Mouse (Mus musculus): ENCODE data around the gene Hlf. TPM values are rescaled to one million over a fixed set of nuclear protein-coding genes. Genes with fewer than 3 reads are reported as not detected.
A peak's percentile ranks its signal among the peaks of the same experiment; 100 is the strongest.

The Hlf gene
- total RNA-seq, 2 experiments from 2014 or later: 96.0 to 105 TPM

GRCm38 (mm10) chr11:90342858-90343257 lies 47.8 kb downstream of the Hlf start:
- no peak for DNase-seq (ENCODE audit: low spot score in 2 of 2)

DNA sequence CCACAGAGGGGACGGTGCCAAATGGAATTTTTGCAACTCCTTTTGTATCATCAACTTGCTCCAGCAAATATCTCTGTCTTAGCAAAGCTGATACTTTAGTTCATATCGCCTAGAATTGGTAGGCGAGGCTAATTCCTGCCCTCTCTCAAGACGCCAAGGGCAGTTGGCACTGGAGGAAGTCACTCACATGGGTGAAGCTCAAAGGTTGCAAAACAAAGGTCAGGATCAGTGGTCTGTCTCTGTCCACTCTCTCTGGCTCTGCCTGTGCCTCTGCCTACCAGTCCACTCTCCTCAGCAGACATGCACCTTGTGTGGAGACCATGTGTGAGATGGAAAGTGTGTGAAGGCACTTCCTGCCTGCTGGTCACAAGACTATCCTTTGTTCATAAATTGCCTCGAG lies 48.4 kb downstream of the Hlf start:
- no peak for DNase-seq (ENCODE audit: low spot score in 2 of 2)

- DNase-seq (ENCODE audit: low spot score in 2 of 2): no peak
Measured at GRCm38 (mm10) chr11:90340836-90341235, 49.9 kb downstream of the Hlf start.

DNA sequence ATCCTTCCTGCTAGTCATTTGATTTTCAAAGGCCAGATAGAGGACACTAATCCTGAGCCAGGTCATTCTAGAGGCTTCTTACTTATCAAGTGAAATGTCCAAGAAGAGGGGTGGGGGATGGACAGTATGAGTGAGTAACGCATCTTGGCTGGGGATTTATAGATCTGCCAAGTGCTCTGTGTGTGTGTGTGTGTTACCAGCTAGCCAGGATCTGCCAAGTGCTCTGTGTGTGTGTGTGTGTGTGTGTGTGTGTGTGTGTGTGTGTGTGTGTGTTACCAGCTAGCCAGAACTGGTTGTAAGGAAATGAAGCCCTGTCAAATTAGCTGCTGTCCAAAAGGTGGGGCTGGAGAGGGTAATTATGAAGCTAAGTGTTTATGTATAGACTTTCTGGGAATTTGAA lies 55.9 kb downstream of the Hlf start:
- DNase-seq (ENCODE audit: low spot score in 2 of 2): no peak

DNA sequence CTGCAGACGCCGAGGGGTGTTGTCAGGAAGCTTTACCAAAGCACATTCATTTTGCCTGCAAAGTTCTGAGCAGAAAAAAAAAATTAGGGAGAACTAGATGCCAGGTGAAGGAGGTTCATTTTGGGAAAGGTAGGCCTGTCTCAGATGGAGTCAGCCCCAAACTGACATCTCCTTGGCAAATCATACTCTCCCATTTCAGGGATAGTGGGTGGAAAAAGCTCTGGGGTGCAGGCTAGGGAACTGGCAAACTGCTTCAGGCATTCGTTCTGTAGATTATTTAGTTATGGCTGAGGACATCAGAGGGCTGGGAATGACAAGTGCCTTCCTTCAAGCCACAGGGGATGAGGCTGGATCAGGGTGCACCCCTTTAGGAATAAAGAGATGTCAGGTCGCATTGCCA lies 58.0 kb downstream of the Hlf start:
- no peak for DNase-seq (ENCODE audit: low spot score in 2 of 2)

DNA sequence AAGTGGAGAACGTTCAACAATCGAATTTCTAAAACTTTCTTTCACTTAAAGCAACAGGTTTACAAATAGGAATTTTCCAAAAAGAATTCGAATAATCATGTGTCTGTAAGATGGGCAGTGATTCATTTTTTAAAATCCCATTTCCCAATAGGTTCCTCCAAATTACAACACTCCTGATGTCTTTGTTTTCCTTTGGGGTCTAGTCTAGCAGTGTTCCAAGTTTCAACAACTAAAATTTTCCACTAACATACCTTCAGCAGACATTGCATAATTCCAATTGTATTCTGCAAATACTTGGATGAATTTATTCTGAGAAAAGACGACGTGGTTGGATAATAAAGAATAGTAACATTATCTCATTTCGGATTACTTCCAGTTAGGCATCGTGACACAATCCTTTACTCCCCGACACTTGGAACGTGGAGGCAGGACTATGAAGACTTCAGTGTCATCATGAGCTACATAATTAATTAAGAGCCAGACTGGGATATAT lies 60.4 kb downstream of the Hlf start:
- DNase-seq (ENCODE audit: low spot score in 2 of 2): no peak

GRCm38 (mm10) chr11:90326836-90327235 lies 63.9 kb downstream of the Hlf start:
- DNase-seq (ENCODE audit: low spot score in 2 of 2): no peak

DNA sequence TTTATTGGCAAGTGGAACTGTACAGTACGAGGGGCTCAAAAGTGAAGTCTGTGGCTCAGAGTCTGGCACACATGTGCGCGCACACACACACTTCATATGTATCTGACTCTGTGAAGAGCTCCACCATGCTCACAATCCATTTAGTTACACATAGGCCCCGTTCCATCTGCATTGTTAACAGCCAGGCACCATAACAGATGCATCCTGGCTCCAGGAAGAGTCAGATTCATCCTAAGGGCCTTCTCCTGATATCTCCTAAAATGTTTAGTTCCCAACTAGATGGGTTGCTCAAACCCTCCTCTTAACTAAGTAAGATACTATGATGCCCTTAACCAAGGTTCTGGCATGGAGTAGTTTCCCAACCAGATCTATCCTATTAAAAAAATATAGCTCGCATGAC lies 64.5 kb downstream of the Hlf start:
- no peak for DNase-seq (ENCODE audit: low spot score in 2 of 2)

DNA sequence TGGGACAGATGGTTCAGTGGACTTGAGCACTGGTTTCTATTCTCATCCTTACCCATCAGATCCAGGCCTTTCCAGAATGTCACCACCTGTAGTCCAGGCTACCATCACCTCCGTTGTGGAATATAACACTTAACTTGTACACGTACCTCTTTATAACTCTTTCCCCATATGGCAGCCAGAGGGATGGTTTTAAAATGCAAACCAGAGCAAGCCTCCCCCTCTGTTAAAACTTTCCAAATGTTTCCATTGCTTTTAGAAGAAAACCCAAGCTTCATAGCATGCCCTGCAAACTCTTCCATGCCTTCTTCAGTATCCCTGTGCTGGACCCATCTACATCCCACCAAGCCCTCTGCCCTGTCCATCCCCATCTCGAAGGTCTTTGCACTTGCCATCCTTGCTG lies 66.1 kb downstream of the Hlf start:
- no peak for DNase-seq (ENCODE audit: low spot score in 2 of 2)

DNA sequence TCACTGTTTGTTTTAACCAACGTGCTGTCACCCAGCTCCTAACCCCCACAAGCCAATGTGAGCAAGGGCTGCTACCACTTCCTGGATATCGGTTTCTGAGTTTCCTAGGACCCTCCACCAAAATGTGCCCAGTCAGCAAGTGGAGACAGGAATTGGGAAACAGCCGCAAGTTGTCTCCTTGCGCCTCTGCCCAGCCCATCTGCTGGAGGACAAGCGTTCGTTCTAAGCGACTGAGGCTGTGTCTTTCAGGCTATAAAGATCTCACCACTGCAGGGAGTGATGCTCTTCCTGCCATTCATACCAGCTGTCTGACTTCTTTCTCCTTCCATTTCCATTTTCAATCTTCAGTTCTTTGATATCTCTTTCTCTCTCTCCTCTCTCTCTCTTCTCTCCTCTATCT lies 69.8 kb downstream of the Hlf start:
- DNase-seq (ENCODE audit: low spot score in 2 of 2): no peak

GRCm38 (mm10) chr11:90317482-90317881 lies 73.2 kb downstream of the Hlf start:
- DNase-seq (ENCODE audit: low spot score in 2 of 2): peak; percentile 57 to 82

DNA sequence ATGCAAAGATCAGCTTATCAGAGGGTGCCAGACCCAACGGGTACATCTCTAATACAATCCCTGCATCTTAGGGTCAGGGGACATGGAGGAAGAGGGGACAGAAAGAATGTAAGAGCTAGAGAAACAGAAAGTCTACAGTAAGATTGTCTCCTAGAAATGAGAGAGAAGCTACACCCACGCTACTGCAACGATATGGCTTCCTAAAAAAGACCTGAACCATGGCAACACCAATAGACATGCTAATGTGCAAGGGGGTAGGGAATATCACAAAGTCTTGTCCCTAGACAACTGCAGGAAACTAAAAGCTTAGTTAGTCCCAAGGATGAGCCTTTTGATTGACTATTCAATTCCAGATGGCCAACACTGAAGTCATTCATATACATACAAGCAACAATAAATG lies 76.1 kb downstream of the Hlf start:
- DNase-seq (ENCODE audit: low spot score in 2 of 2): no peak

GRCm38 (mm10) chr11:90306993-90307392 lies 83.7 kb downstream of the Hlf start:
- DNase-seq (ENCODE audit: low spot score in 2 of 2): peak in 1 of 2 experiments; percentile 40

DNA sequence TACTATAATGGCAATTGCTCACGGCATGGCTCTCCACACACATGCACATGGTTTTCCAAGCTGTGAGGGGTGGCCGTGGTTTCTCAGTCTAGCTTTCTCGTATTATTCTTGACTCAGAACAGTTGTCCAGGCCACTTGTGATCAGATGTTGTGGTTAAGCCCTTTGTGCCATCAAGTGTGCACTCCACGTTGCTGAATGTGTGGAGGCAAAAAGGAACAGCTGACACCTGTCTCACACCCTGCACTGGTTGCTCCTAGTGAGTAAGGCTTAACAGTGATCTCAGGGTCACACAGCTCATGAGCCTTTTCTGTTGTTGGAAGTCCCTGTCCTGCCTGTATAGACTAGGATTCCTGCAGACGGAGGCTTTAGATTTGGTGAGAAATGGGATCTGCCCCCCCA lies 84.6 kb downstream of the Hlf start:
- DNase-seq (ENCODE audit: low spot score in 2 of 2): no peak

DNA sequence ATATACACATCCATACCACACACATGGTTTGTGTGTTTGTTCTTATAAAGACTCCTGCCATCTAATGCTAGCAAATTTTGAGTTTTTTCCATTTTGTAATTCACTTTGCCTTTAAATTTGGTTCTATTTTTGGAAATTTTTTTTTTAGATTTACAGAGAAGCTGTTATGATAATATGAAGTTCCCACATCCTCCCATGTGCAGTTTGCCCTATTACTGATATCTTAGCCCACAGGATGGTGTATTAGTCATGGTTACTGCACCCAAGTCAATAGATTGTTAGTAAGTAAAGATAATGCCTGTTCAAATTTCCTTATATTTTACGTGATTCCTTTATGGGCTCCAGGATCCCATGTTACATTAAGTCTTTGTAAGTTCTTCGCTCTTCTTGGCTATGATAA lies 96.1 kb downstream of the Hlf start:
- DNase-seq (ENCODE audit: low spot score in 2 of 2): no peak

DNA sequence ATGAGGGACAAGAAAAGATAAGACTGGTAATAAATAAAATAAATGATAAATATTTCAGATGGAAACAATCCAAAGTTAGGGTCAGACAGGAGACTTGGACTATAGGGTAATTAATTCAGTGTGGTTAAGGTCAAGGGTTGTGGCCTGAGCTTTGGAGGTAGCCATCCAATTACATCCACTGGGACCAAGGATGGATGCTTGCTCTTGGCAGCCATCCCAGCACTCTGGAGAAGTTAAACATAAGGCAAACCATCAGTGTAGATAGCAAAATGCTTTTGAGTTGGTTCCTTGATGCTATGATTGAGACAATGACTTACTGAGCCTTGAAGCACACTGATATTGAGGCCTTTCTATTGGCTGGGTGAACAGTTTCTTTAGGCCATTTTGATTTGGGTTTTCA lies 97.9 kb downstream of the Hlf start:
- DNase-seq (ENCODE audit: low spot score in 2 of 2): no peak

GRCm38 (mm10) chr11:90291156-90291555 lies 99.5 kb downstream of the Hlf start:
- DNase-seq (ENCODE audit: low spot score in 2 of 2): no peak

DNA sequence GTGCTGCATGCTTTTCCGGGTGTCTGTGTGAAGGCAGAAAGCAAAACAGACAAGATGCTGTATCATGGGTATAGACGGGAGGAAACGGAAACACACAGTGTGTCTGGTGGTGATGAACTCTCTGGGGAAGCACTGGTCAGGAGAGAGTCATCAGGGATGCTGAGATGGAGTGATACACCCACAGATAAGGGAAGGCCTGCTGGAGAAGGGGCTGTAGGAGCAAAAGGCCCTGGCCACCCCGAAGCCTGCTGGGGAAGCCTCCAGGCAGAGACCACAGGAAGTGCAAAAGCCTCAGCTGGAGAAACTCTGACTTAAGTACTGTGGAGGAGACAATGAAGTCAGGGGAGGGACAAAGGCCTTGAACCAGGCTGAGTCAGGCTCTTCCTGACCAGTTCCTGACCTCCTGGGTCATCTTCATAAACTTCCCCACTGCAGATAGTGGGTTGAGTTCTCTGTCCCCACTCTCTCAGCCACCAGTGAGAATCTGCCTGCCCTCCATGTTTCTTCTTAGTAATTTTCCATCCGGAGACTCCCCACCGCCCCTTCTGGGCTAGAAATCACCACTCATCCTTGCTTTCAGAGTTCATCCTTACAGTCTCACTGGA lies 104.0 kb downstream of the Hlf start:
- no peak for DNase-seq (ENCODE audit: low spot score in 2 of 2)

Other genes starting within 250 kb of the Hlf start
- gene Gm45716, start 203.2 kb downstream of the Hlf start, total RNA-seq (2021): 1 to 10 TPM; 5.0 to 7.9 TPM
- 100 to 1,000 TPM; 376 to 382 TPM for gene Mmd, start 141.4 kb downstream of the Hlf start, total RNA-seq (2021)
- gene Stxbp4, start 247.2 kb upstream of the Hlf start, total RNA-seq (2021): 10 to 100 TPM; 12.7 to 13.4 TPM
- gene Cox11, start 247.3 kb upstream of the Hlf start, total RNA-seq (2021): 10 to 100 TPM; 23.2 to 26.9 TPM